Mouse (Mus musculus): Measurements from ENCODE around the gene Cmtm3.
"Not testable (repeated sequence)": the region's sequence is repeated elsewhere in the genome, so short reads cannot be mapped to it uniquely, and the experiment has no call there.

Cmtm3 gene

DNA sequence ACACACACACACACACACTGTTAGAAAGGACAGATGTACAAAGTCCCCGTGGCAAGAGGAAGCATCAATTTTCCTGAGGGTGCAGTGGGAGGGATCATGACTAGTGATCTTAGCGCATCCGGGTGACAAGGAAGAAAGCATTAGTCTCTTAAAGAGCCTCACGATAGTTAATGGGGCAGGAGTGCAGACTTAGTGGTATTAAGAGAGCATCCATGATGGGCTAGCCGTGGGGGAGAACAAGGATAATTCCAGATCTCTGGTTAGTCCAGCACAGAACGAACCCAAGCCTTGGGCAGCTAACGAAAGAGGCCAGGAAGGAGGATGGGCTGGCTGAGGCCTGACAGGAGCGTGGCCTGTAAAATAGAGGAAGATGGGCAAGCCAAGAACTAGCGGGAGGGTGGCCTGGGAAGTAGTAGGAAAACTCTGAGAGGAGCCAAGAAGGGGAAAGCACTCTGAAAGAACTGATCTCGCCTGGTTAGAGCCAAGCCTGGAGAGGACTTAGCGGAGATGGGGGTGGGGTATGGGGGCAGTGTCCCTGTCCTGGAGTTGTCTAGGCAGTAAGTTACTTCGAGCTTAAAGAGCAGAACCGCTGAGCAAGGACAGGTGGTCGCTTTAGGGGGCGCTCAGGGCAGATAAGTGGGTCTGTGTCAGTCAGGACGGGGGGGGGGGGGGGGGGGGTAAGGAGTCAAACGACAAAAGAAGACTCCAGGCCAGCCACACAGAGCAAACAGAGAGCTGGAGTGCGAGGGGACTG, at the start of gene Cmtm3:
Gene Cmtm3 (plus strand): TSS at position 182 of the 754 bp plus-strand sequence.
- DNase-seq (ENCODE audit: low spot score) = no peak

DNA sequence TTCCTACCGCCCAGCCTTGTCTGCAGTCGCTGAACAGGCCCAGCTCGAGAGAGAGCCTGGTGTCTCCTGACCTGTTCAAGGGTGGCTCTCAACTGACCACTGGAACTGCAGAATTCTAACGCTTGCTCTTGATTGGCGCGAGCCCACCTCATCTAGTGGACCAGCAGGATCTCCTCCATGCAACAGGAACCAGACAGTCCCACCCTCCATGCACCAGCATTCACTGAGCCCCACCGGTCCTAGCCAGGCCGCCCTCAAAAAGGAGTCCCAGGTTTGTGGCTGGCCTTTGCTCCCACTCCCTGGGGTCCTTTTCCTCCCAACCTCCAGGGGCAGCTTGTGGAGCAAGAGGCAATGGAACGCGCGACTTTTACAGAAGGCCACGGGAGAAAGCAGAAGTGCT, 46.1 kb upstream of the Cmtm3 start, which contains the start of gene Cmtm2a:
Gene Cmtm2a (minus strand): TSS at position 101 of the 400 bp plus-strand sequence.
- DNase-seq (ENCODE audit: low spot score) = not testable (repeated sequence)

DNA sequence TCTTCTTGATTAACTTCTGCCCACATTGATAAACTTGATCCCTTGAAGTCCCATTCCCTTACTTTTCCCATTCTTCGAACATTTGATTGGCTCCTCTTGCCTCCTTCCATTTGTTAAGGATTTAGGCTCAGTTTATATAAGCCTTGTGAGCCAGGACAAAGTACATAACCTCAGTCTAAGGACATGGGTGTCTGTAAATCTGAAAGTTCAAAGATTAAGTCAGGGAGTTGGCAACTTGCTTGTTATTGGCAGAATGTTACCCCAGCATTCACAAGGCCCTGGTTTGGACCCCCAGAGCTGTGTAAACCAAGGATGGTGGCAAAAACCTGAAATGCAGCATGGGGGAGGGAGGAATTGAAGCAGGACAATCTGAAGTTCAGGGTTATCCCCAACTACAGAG, 44.8 kb upstream of the Cmtm3 start:
- no peak for DNase-seq (ENCODE audit: low spot score)

GRCm38 (mm10) chr8:104301577-104301976, 37.6 kb upstream of the Cmtm3 start:
- DNase-seq (ENCODE audit: low spot score) = not testable (repeated sequence)

DNA sequence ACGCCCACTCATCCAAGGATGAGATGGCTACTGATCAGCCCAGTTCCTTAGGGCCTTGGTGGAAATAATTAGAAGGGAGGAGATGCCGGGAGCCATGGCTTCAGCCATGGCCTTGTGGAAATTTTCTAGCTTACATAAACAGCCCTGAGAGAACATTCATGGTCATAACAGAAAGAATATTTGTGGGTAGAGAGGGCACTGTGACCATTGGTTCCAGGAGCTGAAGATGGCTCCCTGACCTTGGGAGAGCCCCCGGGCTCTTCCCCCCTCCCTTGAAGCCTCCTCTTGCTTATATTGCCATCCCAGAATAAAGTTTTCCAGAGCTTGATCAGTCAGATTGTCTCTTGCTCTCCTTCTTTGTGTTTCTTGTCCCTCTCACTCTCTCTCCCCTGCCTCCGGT, 36.7 kb upstream of the Cmtm3 start:
- DNase-seq (ENCODE audit: low spot score) = not testable (repeated sequence)

- no peak for DNase-seq (ENCODE audit: low spot score)
Measured at GRCm38 (mm10) chr8:104304962-104305361, 34.2 kb upstream of the Cmtm3 start.

DNA sequence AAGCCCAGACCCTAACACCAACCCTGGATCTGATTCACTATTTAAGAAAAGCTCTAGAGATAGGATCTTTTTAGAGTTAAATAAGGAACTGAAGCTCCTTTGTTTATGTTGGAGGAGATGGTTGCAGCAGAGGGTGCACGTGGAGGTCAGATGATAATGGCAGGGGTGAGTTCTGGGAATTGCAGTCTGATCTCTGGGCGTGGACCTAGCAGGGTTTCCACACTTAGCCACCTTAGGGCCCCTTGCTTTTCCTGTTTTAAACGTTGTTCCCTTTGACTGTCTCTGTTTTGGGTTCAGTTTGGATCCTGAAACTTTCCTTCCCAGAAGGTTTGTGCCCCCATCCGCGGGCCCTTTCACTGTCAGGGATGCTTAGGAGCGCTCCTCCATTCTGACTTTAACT, 30.9 kb upstream of the Cmtm3 start:
- not testable (repeated sequence) for DNase-seq (ENCODE audit: low spot score)

GRCm38 (mm10) chr8:104309441-104310155, 29.6 kb upstream of the Cmtm3 start, which contains the start of the genes Gm45711 and Cmtm1:
TSS of gene Gm45711 (minus strand) at chr8:104310081.
TSS of gene Cmtm1 (minus strand) at chr8:104310145.
- not testable (repeated sequence) for DNase-seq (ENCODE audit: low spot score)

- not testable (repeated sequence) for DNase-seq (ENCODE audit: low spot score)
Measured at GRCm38 (mm10) chr8:104312023-104312422, 27.2 kb upstream of the Cmtm3 start.

- no peak for DNase-seq (ENCODE audit: low spot score)
Measured at GRCm38 (mm10) chr8:104313311-104313710, 25.9 kb upstream of the Cmtm3 start.

GRCm38 (mm10) chr8:104321267-104321666, 17.9 kb upstream of the Cmtm3 start, which contains the start of gene Gm11020:
TSS of gene Gm11020 (plus strand) at chr8:104321567.
- DNase-seq (ENCODE audit: low spot score) = not testable (repeated sequence)

DNA sequence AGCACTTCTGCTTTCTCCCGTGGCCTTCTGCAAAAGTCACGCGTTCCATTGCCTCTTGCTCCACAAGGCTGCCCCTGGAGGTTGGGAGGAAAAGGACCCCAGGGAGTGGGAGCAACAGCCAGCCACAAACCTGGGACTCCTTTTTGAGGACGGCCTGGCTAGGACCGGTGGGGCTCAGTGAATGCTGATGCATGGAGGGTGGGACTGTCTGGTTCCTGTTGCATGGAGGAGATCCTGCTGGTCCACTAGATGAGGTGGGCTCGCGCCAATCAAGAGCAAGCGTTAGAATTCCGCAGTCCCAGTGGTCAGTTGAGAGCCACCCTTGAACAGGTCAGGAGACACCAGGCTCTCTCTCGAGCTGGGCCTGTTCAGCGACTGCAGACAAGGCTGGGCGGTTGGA, 17.3 kb upstream of the Cmtm3 start, which contains the start of gene Cmtm2b:
Gene Cmtm2b (plus strand): TSS at position 301 of the 400 bp plus-strand sequence.
- not testable (repeated sequence) for DNase-seq (ENCODE audit: low spot score)

GRCm38 (mm10) chr8:104332665-104333631, 6.3 kb upstream of the Cmtm3 start:
- no peak for DNase-seq (ENCODE audit: low spot score)

- DNase-seq (ENCODE audit: low spot score) = no peak
Measured at GRCm38 (mm10) chr8:104333786-104334185, 5.4 kb upstream of the Cmtm3 start.

- DNase-seq (ENCODE audit: low spot score) = no peak
Measured at GRCm38 (mm10) chr8:104334196-104334595, 5.0 kb upstream of the Cmtm3 start.

GRCm38 (mm10) chr8:104336806-104337205, 2.4 kb upstream of the Cmtm3 start:
- DNase-seq (ENCODE audit: low spot score) = no peak

DNA sequence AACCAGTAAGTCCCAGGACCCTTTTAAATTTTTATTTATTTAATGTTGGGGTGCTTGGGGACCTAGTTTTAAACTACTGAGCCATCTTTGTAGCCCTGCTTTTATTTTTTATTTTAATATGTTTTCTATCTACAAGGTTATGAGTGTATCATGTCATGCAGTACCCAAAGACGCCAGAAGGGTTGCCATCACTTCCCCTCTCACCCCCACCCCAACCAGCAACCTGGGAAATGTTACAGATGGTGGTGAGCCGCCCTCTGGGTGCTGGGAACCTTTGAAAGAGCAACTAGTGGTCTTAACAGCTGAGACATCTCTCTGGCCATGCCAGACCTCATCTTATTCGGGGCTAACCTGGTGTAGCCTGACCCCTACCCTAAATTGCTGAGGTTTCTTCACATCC, 1.3 kb upstream of the Cmtm3 start:
- DNase-seq (ENCODE audit: low spot score) = peak; percentile 30

GRCm38 (mm10) chr8:104339983-104340232, 698 bp downstream of the Cmtm3 start:
- no peak for DNase-seq (ENCODE audit: low spot score)

DNA sequence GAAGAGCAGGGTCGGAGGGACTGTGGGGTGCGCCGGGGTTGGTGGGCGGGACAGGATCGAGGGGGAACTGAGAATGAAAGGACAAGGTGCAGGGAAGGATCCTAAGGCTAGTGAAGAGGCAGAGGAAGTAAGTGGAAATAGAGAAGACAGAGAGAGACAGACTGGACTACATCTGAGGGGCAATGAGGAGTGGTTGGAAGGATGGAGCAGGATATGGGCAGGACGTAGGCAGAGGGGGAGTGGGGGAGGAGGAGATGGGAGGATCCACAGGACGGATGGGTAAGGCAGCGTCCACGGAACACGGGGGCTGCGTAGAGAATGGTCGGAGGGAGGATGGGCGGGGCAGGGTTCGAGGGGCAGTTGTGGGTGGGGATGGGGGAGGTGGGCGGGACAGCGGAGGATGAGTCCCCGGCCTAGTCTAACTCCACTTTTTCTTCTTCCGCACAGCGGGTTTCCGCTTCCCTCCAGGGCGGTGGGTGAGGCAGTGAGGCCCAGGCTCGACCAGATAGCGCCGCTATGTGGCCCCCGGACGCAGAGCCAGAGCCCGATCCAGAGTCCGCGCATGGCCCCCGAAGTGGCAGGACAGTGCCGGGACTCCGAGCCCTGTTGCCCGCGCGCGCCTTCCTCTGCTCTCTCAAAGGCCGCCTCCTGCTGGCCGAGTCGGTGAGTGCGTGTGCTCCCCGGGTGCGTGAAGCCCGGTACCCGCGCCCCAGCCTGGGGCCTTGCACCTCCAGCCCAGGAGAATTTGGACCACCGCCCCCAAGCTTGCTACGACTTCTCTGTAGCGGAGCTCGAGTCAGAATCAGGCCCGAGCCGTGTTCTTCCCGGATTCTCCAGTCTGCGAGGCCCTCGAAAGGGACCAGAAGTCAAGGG, 1.3 kb downstream of the Cmtm3 start:
- DNase-seq (ENCODE audit: low spot score) = peak; percentile 73

DNA sequence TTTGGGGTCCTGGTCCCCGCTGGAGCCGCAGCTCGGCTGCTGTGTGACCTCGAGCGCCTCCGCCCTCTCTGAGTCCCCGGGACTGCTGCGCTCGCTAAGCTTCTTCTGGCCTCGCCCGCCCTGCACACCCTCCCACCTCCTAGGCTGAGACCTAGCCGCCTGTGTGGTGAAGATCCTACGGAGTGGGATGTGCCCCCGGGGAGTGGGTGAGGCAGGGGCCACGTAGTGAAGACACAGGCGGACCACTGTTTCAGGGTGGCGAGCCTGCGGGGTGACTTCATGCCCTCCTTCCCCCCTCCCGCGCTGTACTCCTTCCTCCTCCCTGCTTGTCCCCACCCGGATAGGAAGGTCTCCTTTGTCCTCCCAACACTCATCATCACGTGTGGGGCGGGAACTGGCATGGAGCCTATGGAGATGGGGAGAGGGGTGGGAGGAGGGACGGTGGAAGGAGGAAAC, 1.9 kb downstream of the Cmtm3 start:
- no peak for DNase-seq (ENCODE audit: low spot score)

- DNase-seq (ENCODE audit: low spot score) = no peak
Measured at GRCm38 (mm10) chr8:104341678-104342077, 2.5 kb downstream of the Cmtm3 start.
